In the genomic region with DNA sequence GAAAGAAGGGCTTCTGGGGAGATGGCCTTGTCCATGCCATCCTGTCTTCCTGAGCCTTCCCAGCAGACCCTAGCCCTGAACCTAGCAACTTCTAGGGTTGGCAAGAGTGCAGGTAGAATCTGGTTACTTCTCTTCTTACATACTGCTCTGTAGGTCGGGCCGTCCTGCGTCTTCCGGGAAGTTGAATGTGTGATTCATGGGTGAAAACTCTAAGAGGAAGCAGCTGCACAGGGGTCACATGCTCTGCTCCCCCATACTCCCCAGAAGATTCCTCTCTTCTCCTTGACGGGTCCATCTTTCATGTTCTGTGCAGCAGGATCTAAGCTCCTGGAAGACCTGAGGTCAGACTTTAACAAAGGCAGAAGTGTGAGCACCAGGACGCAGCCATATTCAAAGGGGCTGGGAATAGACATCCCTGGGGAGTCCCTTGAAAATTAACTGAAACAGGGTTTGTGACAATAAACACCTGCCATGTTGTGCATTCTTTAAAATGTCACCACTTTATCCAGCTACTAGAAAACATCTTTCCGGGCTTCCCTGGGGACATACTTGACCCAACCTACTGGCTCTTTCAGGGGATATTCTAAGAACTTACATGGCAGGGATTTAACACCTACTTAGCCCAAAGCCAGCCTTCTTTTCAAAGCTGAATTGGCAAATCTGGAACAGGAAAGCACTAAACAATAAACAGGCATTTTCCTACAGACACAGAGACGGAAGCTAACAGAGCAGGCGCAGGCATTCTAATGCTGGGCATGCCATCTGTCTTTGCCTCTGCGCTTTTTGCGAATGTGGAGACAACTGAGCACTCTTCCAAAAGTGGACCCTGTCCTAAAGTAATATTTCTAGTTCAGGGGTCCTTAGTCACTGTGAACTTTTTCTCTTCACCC, we compare ENCODE assay signal across 7 mouse cellular contexts.
A peak's percentile ranks its signal among the peaks of the same experiment; 100 is the strongest.
DNase-seq lines count a peak whose midpoint lies in the region; ATAC-seq and TF ChIP-seq lines count a peak whose summit lies in the region.

No protein-coding gene starts in this region.

- no peaks in the 10 kb centered on the region for H3K4me1 ChIP-seq in kidney, postnatal 0 days (replicated peaks; ENCODE audit: insufficient read depth, low read length)
- peaks cover 36% of the 10 kb centered on the region for H3K4me1 ChIP-seq in forebrain, embryonic 10.5 days
- peaks cover 8% of the 10 kb centered on the region; the same call in 1 of the 2 replicates for H3K4me1 ChIP-seq in hindbrain, embryonic 14.5 days (replicated peaks; ENCODE audit: control insufficient read depth, insufficient read depth, low read length)
- peaks cover 30% of the 10 kb centered on the region for H3K4me1 ChIP-seq in neural tube, embryonic 13.5 days (replicated peaks)

- no peaks in the 10 kb centered on the region for H3K27me3 ChIP-seq in kidney, postnatal 0 days (ENCODE audit: insufficient read depth, low read length)
- H3K27me3 ChIP-seq in forebrain, embryonic 10.5 days (ENCODE audit: poor library complexity, severe bottlenecking), result no peaks in the 10 kb centered on the region
- H3K27me3 ChIP-seq in hindbrain, embryonic 14.5 days (ENCODE audit: control insufficient read depth, insufficient read depth, low read length), result no peaks in the 10 kb centered on the region
- H3K27me3 ChIP-seq in neural tube, embryonic 13.5 days, result no peaks in the 10 kb centered on the region

- no peak for ATAC-seq in kidney, postnatal 0 days (replicated peaks; ENCODE audit: low FRiP score, low read depth)
- peak; percentile 32; the same call in 1 of the 2 replicates for ATAC-seq in hindbrain, embryonic 14.5 days (ENCODE audit: low FRiP score)
- ATAC-seq in neural tube, embryonic 13.5 days (ENCODE audit: low read depth), result peak; percentile 54

- no peak overlapping the region for H3K4me3 ChIP-seq in kidney, postnatal 0 days (replicated peaks; ENCODE audit: low read depth, low read length)
- H3K4me3 ChIP-seq in forebrain, embryonic 10.5 days, result no peak overlapping the region
- H3K4me3 ChIP-seq in hindbrain, embryonic 14.5 days (replicated peaks; ENCODE audit: low read length), result no peak overlapping the region
- H3K4me3 ChIP-seq in neural tube, embryonic 13.5 days, result no peak overlapping the region

- 50% methylated on average over 11 of the region's 11 CpGs for WGBS in kidney, postnatal 0 days
- WGBS in forebrain, embryonic 10.5 days, result 79% methylated on average over 11 of the region's 11 CpGs
- WGBS in hindbrain, embryonic 14.5 days, result 47% methylated on average over 11 of the region's 11 CpGs
- WGBS in neural tube, embryonic 13.5 days, result 46% methylated on average over 11 of the region's 11 CpGs

- H3K4me2 ChIP-seq in kidney, postnatal 0 days (ENCODE audit: low read length), result no peak overlapping the region
- H3K4me2 ChIP-seq in hindbrain, embryonic 14.5 days (replicated peaks), result no peak overlapping the region
- no peak overlapping the region for H3K4me2 ChIP-seq in neural tube, embryonic 13.5 days

- no peak for TF ChIP-seq CTCF in kidney, postnatal 0 days (IDR thresholded peaks at IDR 0.05; ENCODE audit: low read depth)

- no peak overlapping the region for H3K9ac ChIP-seq in kidney, postnatal 0 days (ENCODE audit: low read depth, low read length)
- H3K9ac ChIP-seq in hindbrain, embryonic 14.5 days, result no peak overlapping the region
- no peak overlapping the region for H3K9ac ChIP-seq in neural tube, embryonic 13.5 days

- DNase-seq in kidney, postnatal 0 days (ENCODE audit: low spot score), result peak; percentile 35
- no peak for DNase-seq in kidney, postnatal 25 days
- no peak for DNase-seq in forebrain, embryonic 10.5 days (ENCODE audit: extremely low spot score, low spot score)
- no peak for DNase-seq in hindbrain, embryonic 14.5 days (ENCODE audit: low spot score)
- DNase-seq in urinary bladder, adult 2 months (ENCODE audit: low spot score), result no peak
- no peak for DNase-seq in thymus, postnatal 10 days (ENCODE audit: low spot score in 2 of 2)

- peak overlapping the region; percentile 70 for H3K27ac ChIP-seq in kidney, postnatal 0 days
- H3K27ac ChIP-seq in forebrain, embryonic 10.5 days, result peak overlapping the region; percentile 87
- H3K27ac ChIP-seq in hindbrain, embryonic 14.5 days, result peak overlapping the region; percentile 82
- peak overlapping the region; percentile 90 for H3K27ac ChIP-seq in neural tube, embryonic 13.5 days (replicated peaks)

- H3K9me3 ChIP-seq in kidney, postnatal 0 days (replicated peaks; ENCODE audit: low read length), result no peaks in the 10 kb centered on the region
- no peaks in the 10 kb centered on the region for H3K9me3 ChIP-seq in forebrain, embryonic 10.5 days
- H3K9me3 ChIP-seq in hindbrain, embryonic 14.5 days (ENCODE audit: control insufficient read depth, low read length), result no peaks in the 10 kb centered on the region
- no peaks in the 10 kb centered on the region for H3K9me3 ChIP-seq in neural tube, embryonic 13.5 days

- H3K36me3 ChIP-seq in kidney, postnatal 0 days (ENCODE audit: insufficient read depth, low read length), result no peaks in the 10 kb centered on the region
- H3K36me3 ChIP-seq in forebrain, embryonic 10.5 days (replicated peaks), result no peaks in the 10 kb centered on the region
- H3K36me3 ChIP-seq in hindbrain, embryonic 14.5 days (replicated peaks; ENCODE audit: control insufficient read depth, insufficient read depth), result no peaks in the 10 kb centered on the region
- no peaks in the 10 kb centered on the region for H3K36me3 ChIP-seq in neural tube, embryonic 13.5 days
